Mouse (Mus musculus): ENCODE measurements around the gene Cbs.
"Not testable (repeated sequence)": the region's sequence is repeated elsewhere in the genome, so short reads cannot be mapped to it uniquely, and the experiment has no call there.

The Cbs gene

GRCm38 (mm10) chr17:31646199-31647002 is 9.4 kb upstream of the Cbs start:
- no peak for DNase-seq (ENCODE audit: low spot score in 2 of 2)

DNA sequence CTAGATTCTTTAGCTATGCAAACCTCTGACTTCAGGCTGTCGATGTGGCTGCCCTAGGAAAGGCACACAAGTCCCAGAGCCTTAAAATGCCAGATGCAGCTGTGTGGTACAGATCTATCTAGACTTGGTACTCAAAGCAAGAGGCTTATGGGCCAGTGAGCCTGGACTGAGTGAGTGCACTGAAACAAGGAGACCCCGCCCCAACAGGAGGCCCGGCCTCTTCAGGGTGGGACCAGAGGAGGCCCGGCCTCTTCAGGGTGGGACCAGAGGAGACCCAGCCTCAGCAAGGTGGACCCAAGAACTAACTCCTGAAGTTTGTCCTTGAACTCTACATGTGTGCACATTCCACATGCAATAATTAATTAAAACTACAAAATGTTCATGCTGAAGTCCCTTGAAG is 5.9 kb upstream of the Cbs start:
- no peak for DNase-seq (ENCODE audit: low spot score in 2 of 2)

GRCm38 (mm10) chr17:31642331-31642730 is 5.3 kb upstream of the Cbs start:
- no peak for DNase-seq (ENCODE audit: low spot score in 2 of 2)

DNA sequence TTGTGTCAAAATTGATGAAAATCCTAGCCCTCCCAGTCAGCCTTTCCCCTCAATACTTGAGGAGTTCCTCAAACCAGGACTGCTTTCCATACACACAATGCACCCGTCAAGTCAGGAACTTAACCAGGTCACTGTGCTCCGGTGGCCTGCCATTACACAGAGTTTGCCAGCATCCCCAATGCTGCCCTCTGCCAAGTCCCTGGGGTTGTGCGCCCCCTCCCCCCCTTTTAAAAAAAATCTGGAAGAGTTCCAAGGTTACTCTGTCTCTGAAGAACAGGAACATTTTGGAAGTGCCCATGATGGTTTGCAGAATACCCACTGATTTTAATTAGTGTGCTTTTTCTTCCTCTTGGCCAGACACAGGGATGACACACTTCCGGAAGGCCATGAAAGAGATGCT is 2.6 kb upstream of the Cbs start:
- no peak for DNase-seq (ENCODE audit: low spot score in 2 of 2)

DNA sequence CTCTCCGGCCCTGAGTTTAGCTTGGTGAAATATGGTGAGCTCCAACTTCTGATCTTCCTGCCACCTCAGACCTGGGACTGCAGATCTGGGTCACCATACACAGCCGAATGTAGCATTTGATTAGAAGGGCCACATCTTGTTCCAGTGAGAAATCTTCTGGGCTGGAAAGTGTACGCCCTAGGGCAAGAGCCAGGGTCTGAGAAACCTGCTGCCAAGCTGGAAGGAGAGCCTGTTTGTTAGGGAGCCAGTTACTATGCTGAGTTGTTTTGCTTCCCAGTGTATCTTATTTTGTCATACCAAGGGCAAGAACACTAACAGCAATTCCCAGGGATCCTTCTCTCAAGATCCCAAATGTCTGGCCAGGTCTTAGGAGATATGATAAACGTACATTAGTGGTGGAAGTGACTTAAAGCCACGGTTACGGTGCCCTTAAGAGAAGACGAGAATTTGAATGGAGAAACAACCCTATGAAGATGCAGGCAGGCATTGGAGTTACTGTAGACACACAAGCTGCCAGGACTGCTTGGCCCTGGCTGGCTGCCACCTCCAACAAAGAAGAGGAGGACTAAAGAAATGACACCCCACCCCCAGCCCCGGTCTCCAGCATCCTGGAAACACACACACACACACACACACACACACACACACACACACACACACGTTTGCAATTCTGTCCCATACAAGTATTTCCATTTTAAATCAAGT is 980 bp upstream of the Cbs start:
- DNase-seq (ENCODE audit: low spot score in 2 of 2): peak; percentile 64 to 66

DNA sequence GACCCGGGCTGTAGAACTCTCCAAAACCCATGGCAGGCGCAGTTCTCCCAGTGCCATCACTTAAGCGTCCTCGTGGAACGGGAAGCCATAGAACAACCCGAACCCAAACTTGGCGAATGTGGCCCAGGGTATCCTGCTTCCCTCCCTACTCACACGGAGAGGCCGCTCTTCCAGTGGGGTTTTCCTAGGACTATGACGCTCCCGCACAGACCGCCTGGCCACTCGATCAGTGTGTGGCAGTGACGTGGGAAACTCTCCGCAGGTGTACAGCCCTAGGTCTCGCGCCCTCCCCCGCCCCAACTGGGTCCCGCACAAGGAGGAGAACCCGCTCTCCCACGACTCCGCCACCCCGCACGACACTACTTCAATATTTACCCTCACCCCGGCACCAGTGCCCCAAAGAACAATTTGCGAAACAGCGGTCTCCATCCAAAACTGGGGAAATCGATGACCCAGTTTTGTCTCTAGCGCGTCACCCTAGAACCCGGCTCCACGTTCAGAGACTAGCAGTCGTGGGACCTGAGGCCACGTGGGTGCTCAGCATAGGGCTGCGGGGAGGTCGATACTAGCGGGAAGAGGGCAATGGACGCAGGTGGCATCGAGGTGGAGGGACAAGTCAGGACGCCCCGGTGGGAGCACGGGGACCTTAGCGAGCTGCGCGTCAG is 629 bp downstream of the Cbs start:
- DNase-seq (ENCODE audit: low spot score in 2 of 2): no peak

GRCm38 (mm10) chr17:31635781-31636180 is 1.3 kb downstream of the Cbs start:
- no peak for DNase-seq (ENCODE audit: low spot score in 2 of 2)

- no peak for DNase-seq (ENCODE audit: low spot score in 2 of 2)
These were observed 2.1 kb downstream of the Cbs start for GRCm38 (mm10) chr17:31634896-31635295.

GRCm38 (mm10) chr17:31633007-31633406 is 4.0 kb downstream of the Cbs start:
- DNase-seq (ENCODE audit: low spot score in 2 of 2): no peak

DNA sequence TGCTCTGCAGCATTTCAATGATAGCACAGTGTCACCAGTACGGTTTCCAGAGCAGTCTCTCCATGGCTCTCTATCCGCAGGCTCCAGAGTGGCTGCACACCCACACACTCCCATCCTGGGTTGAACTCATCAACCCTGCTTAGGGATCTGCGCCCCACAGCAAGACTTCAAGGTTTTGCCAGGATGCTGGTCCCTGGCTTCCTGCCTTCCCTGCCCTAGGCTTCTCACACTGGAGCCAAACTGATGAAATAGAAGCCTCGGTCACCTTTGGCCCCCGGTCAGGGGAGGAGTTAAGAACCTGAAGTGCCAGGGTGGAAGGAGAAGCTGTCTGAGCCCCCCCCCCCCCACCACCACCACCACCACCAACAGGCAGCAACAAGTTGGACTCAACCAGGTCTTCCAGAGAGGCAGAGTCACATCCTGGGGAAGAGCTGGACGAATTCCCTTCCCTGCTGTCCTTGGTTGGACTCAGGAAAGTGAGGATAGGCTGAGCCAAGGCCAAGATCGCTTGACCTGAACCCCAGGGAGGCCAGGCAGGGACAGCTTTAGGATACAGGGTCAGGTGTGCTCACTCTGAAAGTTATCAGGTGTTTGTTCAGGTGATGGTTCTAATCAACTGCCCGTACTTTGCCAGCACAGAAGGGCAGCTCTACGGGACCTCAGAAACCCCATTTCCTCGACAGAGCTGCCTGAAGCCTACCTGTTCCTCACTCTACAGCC is 5.8 kb downstream of the Cbs start:
- DNase-seq (ENCODE audit: low spot score in 2 of 2): no peak

DNA sequence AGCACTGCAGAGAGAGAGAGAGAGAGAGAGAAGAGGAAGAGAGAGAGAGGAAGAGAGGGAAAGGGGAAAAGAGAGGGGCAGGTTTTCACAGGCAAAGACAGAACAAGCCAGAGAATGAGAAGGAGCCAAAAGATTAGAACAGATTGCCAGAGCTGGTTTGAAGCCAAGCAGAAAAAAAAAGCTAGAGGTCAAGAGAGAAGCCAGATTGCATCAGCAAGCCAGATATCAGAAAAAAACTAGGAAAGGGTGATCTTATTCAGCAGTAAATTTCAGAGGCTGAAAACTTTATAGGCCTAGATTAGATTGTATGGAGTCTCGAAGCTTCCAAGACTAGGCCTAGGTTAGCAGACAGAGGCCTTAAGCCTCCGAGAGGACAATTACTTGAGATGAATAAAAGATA is 9.1 kb downstream of the Cbs start:
- no peak for DNase-seq (ENCODE audit: low spot score in 2 of 2)

DNA sequence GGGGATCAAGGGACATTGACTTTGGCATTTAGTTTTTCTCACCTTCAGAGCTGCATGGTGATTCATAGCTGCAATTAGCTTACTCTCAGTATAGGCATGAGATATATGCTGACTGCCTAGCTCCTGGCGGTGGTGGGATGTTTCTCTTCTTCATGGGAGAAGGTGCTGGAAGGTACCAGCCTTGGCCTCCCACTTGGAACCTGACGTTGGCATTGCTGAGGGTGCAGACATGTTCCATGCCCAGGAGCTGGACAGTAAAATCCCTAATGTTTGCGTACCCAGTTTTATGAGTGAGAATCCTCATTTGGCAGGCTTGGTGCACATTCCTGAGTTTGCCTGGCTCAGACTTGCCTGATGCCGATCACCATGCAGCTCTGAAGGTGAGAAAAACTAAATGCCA is 13.9 kb downstream of the Cbs start:
- no peak for DNase-seq (ENCODE audit: low spot score in 2 of 2)

GRCm38 (mm10) chr17:31613086-31613755 is 23.8 kb downstream of the Cbs start:
- no peak for DNase-seq (ENCODE audit: low spot score in 2 of 2)

DNA sequence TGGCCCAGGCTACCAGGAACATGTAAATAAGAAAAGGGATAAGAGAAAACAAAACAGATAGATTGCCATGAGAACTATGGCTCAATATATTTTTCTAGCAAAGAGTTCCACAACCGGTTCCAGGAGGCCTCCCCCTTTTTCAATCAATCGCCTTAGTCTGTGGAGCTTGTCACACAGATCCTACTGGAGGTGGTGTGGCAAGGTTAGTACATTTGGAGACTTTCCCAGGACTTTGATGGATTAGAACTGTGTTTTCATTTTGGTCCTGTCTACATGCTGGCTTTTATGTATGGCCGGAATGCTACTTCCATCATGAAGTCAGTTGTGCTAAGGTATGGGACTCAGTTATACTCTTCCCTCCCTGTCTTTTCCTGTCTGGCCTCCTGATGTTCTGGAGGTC is 27.1 kb downstream of the Cbs start:
- no peak for DNase-seq (ENCODE audit: low spot score in 2 of 2)

- not testable (repeated sequence) for DNase-seq (ENCODE audit: low spot score in 2 of 2)
These were observed 27.9 kb downstream of the Cbs start for GRCm38 (mm10) chr17:31609173-31609572.

DNA sequence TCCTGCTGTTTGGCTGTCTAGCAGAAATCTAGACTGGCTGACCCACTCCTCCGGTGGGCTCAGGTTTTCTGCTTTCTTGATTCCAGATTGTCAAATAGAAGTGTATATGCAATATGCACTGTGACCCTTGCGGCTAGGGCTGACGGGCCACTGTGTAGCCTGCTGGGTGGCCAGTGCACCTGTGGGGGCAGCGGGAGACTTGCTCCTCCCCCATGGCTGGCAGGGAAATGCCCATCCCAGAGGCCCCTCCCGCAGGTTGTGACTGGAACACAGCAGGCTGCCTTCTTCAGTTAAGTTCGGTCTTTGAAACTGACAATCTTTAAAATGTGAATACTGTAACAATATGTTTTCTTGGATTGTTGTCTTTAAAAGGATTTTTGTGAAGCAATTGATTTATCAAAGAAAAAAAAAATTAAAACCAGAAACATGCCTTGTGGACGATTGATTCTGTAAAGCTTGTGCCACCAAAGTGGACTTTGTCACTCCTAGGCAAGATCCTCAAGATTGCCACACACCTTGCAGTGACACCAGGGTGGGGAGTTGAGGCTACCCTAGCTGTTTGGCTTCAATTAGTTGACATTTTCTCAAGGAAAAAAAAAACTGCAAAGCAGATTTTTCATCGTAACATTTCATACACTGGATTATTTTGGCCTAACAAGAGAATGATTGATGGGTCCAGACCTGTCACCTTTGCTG is 29.6 kb downstream of the Cbs start:
- DNase-seq (ENCODE audit: low spot score in 2 of 2): no peak

GRCm38 (mm10) chr17:31606424-31606823 is 30.6 kb downstream of the Cbs start:
- DNase-seq (ENCODE audit: low spot score in 2 of 2): no peak

DNA sequence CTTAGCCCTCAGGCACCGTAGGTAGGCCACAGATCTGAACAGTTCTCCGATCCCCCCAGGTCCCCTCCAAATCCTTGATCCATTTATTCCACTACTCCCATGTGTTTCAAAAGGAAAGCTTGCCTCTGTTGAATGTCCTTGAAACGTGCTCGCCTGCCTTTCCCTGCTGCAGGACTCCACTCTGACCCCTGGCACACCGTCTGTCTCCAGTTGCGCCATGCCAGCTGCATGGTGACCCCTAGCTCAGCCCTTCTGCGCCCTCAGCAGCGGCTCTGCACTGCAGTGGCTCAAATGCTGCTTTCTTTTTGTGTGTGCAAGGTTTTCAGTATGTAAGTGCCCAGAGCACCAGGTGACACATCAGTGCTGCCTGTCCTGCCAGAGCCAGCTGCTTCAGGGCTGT is 38.4 kb downstream of the Cbs start:
- no peak for DNase-seq (ENCODE audit: low spot score in 2 of 2)

GRCm38 (mm10) chr17:31597957-31598356 is 39.1 kb downstream of the Cbs start:
- DNase-seq (ENCODE audit: low spot score in 2 of 2): no peak

DNA sequence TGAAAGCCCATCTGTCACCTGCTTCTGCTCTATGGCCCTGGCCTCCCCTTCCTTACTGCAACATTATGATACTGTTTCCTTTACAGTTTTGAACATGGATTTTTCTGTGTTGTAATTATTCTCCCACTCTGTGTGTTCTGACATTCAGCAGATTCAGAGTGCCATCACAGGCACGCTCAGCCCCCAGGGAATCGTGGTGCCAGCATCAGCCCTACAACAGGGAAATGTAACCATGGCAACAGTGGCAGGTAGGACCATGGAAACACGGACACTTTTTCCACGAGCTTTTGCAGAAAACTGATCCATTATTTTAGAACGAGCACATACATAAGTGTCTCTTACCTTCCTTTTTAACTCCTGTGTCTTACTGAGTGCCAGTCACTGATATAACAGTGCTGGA is 42.0 kb downstream of the Cbs start:
- DNase-seq (ENCODE audit: low spot score in 2 of 2): peak; percentile 39 to 40

GRCm38 (mm10) chr17:31594590-31594989 is 42.4 kb downstream of the Cbs start:
- peak; percentile 17 for DNase-seq (ENCODE audit: low spot score in 2 of 2)

Data from right cerebral cortex, adult 2 months (tissue).